Mouse (Mus musculus) midbrain, embryonic 14.5 days (tissue): ENCODE measurements around the gene Macrod2. TPM values are rescaled to one million over a fixed set of nuclear protein-coding genes. Genes with fewer than 3 reads are reported as not detected.

Source experiments
- ATAC-seq: fragments of 200-750 bp; cut with Nextera tagmentation; 2 replicates; pipeline ENCODE4 v1.8.0; 2017; ENCODE audit warnings: moderate number of reproducible peaks, moderate library complexity; ENCODE audit not compliant: low FRiP score, low TSS enrichment
- DNase-seq: peaks from one replicate; pipeline ENCODE4 v3.0.0-alpha.2; 2015
- H3K27ac ChIP-seq: fragments of 300-500 bp; sonication (generic); replicated peaks from 2 replicates; pipeline ENCODE4 v1.5.1; 2014; ENCODE audit warnings: mild to moderate bottlenecking, low read depth, low read length, moderate library complexity
- H3K27me3 ChIP-seq: fragments of 300-500 bp; sonication (generic); 2 replicates; pipeline ENCODE4 v1.6.1; 2014; ENCODE audit warnings: low read length, control low read depth, mixed read lengths; ENCODE audit not compliant: control insufficient read depth, insufficient read depth
- H3K36me3 ChIP-seq: fragments of 300-500 bp; sonication (generic); 2 replicates; pipeline ENCODE4 v1.6.1; 2014; ENCODE audit warnings: low read length, control low read depth; ENCODE audit not compliant: control insufficient read depth, insufficient read depth
- H3K4me1 ChIP-seq: fragments of 300-500 bp; sonication (generic); 2 replicates; pipeline ENCODE4 v1.6.1; 2014; ENCODE audit warnings: mild to moderate bottlenecking, antibody characterized with exemption, low read length, control low read depth; ENCODE audit not compliant: control insufficient read depth, insufficient read depth
- H3K4me2 ChIP-seq: fragments of 300-500 bp; sonication (generic); 2 replicates; pipeline ENCODE4 v1.6.1; 2014; ENCODE audit warnings: mild to moderate bottlenecking, low read length, moderate library complexity
- H3K4me3 ChIP-seq: fragments of 300-500 bp; sonication (generic); replicated peaks from 2 replicates; pipeline ENCODE4 v1.5.1; 2014; ENCODE audit warnings: low read depth, low read length
- H3K9ac ChIP-seq: fragments of 300-500 bp; sonication (generic); replicated peaks from 2 replicates; pipeline ENCODE4 v1.6.1; 2014; ENCODE audit warnings: mild to moderate bottlenecking, low read length, moderate library complexity
- H3K9me3 ChIP-seq: fragments of 300-500 bp; sonication (generic); 2 replicates; pipeline ENCODE4 v1.6.1; 2016; ENCODE audit warnings: low read length, control low read depth, mixed read lengths; ENCODE audit not compliant: control insufficient read depth
- WGBS: fragments of 180-500 bp; shearing (Covaris S2); extraction: QIAGEN DNeasy Blood & Tissue Kit; methylation state at CpG from one replicate; pipeline ENCODE4 v1.1.7; 2014; 5-methylcytosine and 5-hydroxymethylcytosine counted together
- polyA plus RNA-seq: library from polyadenylated mRNA; unstranded; fragments of >200 nt; fragmentation: Nextera tagmentation; extraction: Ambion mirVana; gene quantifications from 2 replicates; pipeline ENCODE4 v1.2.1, GENCODE M21; 2014

Macrod2 gene
- polyA plus RNA-seq, 1 experiment from 2014 or later: 61.4 TPM

GRCm38 (mm10) chr2:141463946-141464345, 1068.8 kb downstream of the Macrod2 start:
- 91% methylated on average over 1 of the region's 1 CpGs for WGBS
- H3K4me2 ChIP-seq: no peak overlapping the region
- no peaks in the 10 kb centered on the region for H3K36me3 ChIP-seq
- no peaks in the 10 kb centered on the region for H3K9me3 ChIP-seq
- DNase-seq (no peak), ATAC-seq (no peak)
- no peaks in the 10 kb centered on the region for H3K27me3 ChIP-seq
- no peak overlapping the region for H3K9ac ChIP-seq
- no peaks in the 10 kb centered on the region for H3K4me1 ChIP-seq
- no peak overlapping the region for H3K4me3 ChIP-seq
- H3K27ac ChIP-seq: no peak overlapping the region

DNA sequence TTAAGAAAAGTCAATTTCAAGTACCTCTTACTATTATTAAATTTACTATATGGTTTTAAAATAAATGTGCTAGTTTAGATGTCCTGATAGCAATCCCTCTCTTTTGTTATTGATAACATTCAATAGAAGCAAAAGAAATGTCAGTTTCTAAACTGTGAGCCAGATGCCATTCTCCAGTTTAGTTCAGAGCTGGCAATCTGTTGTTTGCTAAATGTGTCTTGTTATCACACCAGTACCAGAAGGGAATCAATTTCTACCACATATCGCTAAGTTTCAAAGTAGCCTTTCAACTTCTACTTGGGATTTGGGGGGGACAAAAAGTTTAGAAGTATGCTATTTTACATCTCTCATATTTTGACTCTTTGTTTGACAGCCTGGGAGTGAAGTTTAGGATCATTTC, 1077.7 kb downstream of the Macrod2 start:
- H3K9ac ChIP-seq: no peak overlapping the region
- no peak overlapping the region for H3K27ac ChIP-seq
- no peaks in the 10 kb centered on the region for H3K27me3 ChIP-seq
- DNase-seq (no peak), ATAC-seq (no peak)
- no peaks in the 10 kb centered on the region for H3K4me1 ChIP-seq
- H3K4me3 ChIP-seq: no peak overlapping the region
- WGBS: 92% methylated on average over 1 of the region's 1 CpGs
- H3K36me3 ChIP-seq: no peaks in the 10 kb centered on the region
- no peak overlapping the region for H3K4me2 ChIP-seq
- no peaks in the 10 kb centered on the region for H3K9me3 ChIP-seq

GRCm38 (mm10) chr2:141477585-141477984, 1082.5 kb downstream of the Macrod2 start:
- DNase-seq (no peak), ATAC-seq (no peak)
- Histone ChIP-seq H3K4me2 (no peak overlapping the region), H3K9ac (no peak overlapping the region), H3K36me3 (no peaks in the 10 kb centered on the region), H3K27ac (no peak overlapping the region), H3K9me3 (no peaks in the 10 kb centered on the region), H3K4me1 (no peaks in the 10 kb centered on the region), H3K27me3 (no peaks in the 10 kb centered on the region), H3K4me3 (no peak overlapping the region)
- 74% methylated on average over 3 of the region's 3 CpGs for WGBS

GRCm38 (mm10) chr2:141490518-141490917, 1095.4 kb downstream of the Macrod2 start:
- no peaks in the 10 kb centered on the region for H3K36me3 ChIP-seq
- no peaks in the 10 kb centered on the region for H3K4me1 ChIP-seq
- no peak overlapping the region for H3K4me2 ChIP-seq
- H3K4me3 ChIP-seq: no peak overlapping the region
- 74% methylated on average over 3 of the region's 3 CpGs for WGBS
- DNase-seq (no peak), ATAC-seq (no peak)
- H3K9me3 ChIP-seq: no peaks in the 10 kb centered on the region
- no peak overlapping the region for H3K9ac ChIP-seq
- H3K27ac ChIP-seq: no peak overlapping the region
- no peaks in the 10 kb centered on the region for H3K27me3 ChIP-seq

DNA sequence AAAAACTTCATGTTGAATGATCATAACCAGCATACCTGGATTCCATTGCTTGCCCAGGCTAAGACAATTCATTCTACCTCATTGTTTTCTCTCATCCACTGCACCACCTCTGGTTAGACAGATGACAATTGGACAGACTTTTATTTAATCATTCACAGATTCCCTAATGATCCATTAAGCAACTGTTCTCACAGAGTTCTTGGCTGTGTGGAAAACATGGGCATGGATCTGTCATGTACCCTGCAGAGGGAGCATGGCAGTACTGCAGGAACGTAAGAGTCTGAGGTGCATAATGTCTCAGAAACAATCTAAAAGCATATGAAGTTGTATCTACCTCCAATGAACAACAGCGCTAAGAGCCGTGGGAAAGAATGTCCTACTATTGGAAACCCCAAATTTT, 1110.3 kb downstream of the Macrod2 start:
- WGBS: 93% methylated on average over 3 of the region's 3 CpGs
- Histone ChIP-seq H3K9ac (no peak overlapping the region), H3K9me3 (no peaks in the 10 kb centered on the region), H3K36me3 (no peaks in the 10 kb centered on the region), H3K27ac (no peak overlapping the region), H3K4me1 (peaks cover 6% of the 10 kb centered on the region; the same call in 1 of the 2 replicates), H3K27me3 (no peaks in the 10 kb centered on the region), H3K4me3 (no peak overlapping the region), H3K4me2 (no peak overlapping the region)
- DNase-seq (no peak), ATAC-seq (no peak)

DNA sequence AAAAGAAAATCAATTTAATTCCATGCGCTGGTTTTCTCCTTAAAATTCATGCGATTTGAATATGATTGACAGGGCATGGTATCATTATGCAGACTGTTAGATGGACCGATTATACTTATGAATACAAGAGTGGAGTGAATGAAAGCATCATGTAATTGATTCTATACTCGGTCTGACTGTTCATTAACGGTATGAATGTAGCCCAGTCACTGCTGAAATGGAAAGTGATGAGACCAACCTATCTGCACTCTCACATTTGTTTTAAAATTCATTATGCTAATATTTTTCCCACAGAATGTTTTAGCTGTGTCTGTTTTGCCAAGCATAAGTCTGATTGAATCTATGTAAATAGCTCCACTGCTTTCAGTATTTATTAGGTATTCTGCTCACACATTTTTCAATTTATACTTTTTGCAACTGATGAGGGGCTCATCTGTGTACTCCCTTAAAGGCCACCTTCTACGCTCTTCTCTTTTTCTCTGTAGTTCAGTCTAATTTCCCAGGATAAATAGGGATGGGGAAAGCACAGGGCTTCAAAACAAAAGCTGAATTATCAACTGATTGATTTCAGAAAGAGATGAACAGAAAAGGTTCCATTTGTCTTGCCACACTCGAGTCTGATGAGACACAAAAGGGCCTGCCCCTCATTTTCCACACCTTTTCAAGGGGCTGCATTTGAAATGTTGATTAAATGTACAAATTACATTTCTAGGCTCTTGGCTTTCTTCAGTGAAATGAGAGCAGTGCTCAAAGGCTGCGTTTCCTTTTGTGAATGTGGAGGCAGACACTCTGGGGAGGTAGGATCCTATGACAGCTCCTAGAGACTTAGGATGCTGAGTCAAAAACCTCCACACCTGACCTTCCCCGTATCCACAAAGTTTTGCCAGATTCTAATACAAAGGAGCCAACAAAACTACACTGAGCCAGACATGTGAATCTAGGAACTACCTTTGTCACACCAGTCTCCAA, 1113.1 kb downstream of the Macrod2 start:
- H3K9ac ChIP-seq: no peak overlapping the region
- no peak overlapping the region for H3K4me3 ChIP-seq
- no peaks in the 10 kb centered on the region for H3K36me3 ChIP-seq
- peak overlapping the region; percentile 64 for H3K27ac ChIP-seq
- peak; percentile 31 for DNase-seq
- H3K4me1 ChIP-seq: peaks cover 6% of the 10 kb centered on the region; the same call in 1 of the 2 replicates
- H3K9me3 ChIP-seq: no peaks in the 10 kb centered on the region
- ATAC-seq: peak; percentile 34; the same call in 1 of the 2 replicates
- no peaks in the 10 kb centered on the region for H3K27me3 ChIP-seq
- no peak overlapping the region for H3K4me2 ChIP-seq
- 47% methylated on average over 9 of the region's 9 CpGs for WGBS

DNA sequence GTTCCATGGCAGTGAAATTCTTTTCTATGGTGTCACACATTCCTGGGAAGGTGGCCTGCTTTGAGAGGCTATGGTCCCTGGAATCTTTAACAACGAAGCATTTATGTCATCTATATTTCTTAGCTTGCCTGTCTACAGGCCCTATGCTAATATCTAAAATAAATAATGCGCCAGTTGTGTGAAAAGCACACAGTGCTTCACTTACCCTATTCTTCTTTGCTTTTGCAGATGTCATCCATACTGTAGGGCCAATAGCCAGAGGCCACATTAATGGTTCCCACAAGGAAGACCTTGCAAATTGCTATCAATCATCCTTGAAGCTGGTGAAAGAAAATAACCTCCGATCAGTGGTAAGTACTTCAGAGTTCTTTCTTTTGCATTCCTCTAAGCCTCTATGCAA, 1119.9 kb downstream of the Macrod2 start:
- no peaks in the 10 kb centered on the region for H3K36me3 ChIP-seq
- ATAC-seq: no peak
- H3K27me3 ChIP-seq: no peaks in the 10 kb centered on the region
- WGBS: 79% methylated on average over 3 of the region's 3 CpGs
- H3K4me3 ChIP-seq: no peak overlapping the region
- H3K4me2 ChIP-seq: no peak overlapping the region
- H3K4me1 ChIP-seq: no peaks in the 10 kb centered on the region
- no peak overlapping the region for H3K9ac ChIP-seq
- H3K27ac ChIP-seq: no peak overlapping the region
- DNase-seq: no peak
- no peaks in the 10 kb centered on the region for H3K9me3 ChIP-seq

DNA sequence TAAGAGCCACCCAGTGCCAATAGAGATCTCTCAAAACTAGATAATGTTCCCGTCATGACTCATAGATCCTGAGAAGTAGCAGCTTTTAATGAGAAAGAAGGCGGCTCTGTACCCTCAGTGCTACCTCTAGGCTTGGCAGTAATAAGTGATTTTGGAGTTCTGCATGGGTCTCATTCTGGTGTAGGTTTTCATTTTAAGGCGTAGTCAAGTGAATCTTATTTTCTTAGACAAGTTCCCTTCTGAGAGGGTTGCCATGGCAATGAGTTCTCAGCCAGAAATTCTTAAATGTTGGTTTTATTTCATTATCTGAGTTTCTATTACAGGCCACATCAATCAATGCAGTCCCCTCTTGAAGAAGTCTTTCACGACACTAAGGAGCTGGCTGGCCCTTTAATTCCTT, 1127.0 kb downstream of the Macrod2 start:
- H3K4me3 ChIP-seq: no peak overlapping the region
- H3K36me3 ChIP-seq: no peaks in the 10 kb centered on the region
- WGBS: 66% methylated on average over 4 of the region's 4 CpGs
- no peaks in the 10 kb centered on the region for H3K4me1 ChIP-seq
- no peaks in the 10 kb centered on the region for H3K27me3 ChIP-seq
- no peak overlapping the region for H3K9ac ChIP-seq
- H3K4me2 ChIP-seq: no peak overlapping the region
- ATAC-seq: no peak
- DNase-seq: peak; percentile 27
- no peak overlapping the region for H3K27ac ChIP-seq
- no peaks in the 10 kb centered on the region for H3K9me3 ChIP-seq

DNA sequence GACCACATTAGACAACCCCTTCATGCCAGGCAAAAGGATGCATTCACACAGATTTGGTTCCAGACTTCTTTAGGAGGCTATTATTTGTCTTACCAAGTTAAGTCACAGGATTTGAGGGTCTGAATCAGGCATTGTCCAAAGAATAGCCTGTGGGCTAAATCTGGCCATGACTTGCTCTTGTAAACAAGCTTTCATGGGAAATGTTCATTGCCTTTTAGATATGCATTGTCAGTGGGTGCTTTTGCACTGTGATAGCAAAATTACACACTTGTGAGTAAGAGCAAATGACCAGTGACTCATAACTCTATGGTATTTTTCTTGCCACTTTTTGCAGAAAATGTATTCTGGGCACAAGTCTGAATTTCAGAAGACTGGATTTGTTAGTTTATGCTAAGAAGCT, 1150.8 kb downstream of the Macrod2 start:
- no peak for ATAC-seq
- H3K4me2 ChIP-seq: no peak overlapping the region
- no peaks in the 10 kb centered on the region for H3K27me3 ChIP-seq
- H3K36me3 ChIP-seq: no peaks in the 10 kb centered on the region
- H3K4me1 ChIP-seq: no peaks in the 10 kb centered on the region
- no peak for DNase-seq
- H3K27ac ChIP-seq: no peak overlapping the region
- no peaks in the 10 kb centered on the region for H3K9me3 ChIP-seq
- H3K9ac ChIP-seq: no peak overlapping the region
- H3K4me3 ChIP-seq: no peak overlapping the region
